Mouse (Mus musculus): ENCODE measurements at regions not wholly inside any gene's neighbourhood (a gene's known extent, or its start where the extent isn't known, plus 50 kb on each side); places are given as distances from the start of the nearest gene placed in this dataset.

- Histone ChIP-seq H3K36me3 (ENCODE audit: control insufficient read depth, insufficient read depth, low read length, poor library complexity, severe bottlenecking) (no peaks in the 10 kb centered on the region), H3K9ac (ENCODE audit: insufficient read depth, low read depth, low read length, poor library complexity, severe bottlenecking) (no peak overlapping the region), H3K4me3 (ENCODE audit: insufficient read depth in 1 of 2, low read depth in 1 of 2, low read length in 2 of 2, poor library complexity in 1 of 2, severe bottlenecking in 1 of 2) (no peak overlapping the region), H3K27ac (ENCODE audit: insufficient read depth, low read depth, low read length, poor library complexity, severe bottlenecking) (no peak overlapping the region), H3K9me3 (ENCODE audit: control insufficient read depth, insufficient read depth, low read depth, low read length) (no peaks in the 10 kb centered on the region), H3K4me1 (ENCODE audit: control insufficient read depth in 2 of 2, insufficient read depth in 2 of 2, low read length in 2 of 2, poor library complexity in 1 of 2) (peaks cover 3 to 4% of the 10 kb centered on the region in 2 experiments)
- no peak for DNase-seq (ENCODE audit: low read depth, low spot score)
- TF ChIP-seq CHD2 (IDR thresholded peaks at IDR 0.05; ENCODE audit: low read depth, low read length) (no peak), HCFC1 (IDR thresholded peaks at IDR 0.05; ENCODE audit: borderline replicate concordance, insufficient read depth, low read length) (no peak), ZNF384 (IDR thresholded peaks at IDR 0.05; ENCODE audit: low read depth, low read length) (no peak), MAFK (IDR thresholded peaks at IDR 0.05; ENCODE audit: insufficient read depth, low read depth, low read length) (no peak), ZC3H11A (IDR thresholded peaks at IDR 0.05; ENCODE audit: borderline replicate concordance, low read depth, low read length) (no peak)
- in situ Hi-C loops (cut with MboI; ENCODE audit: low sequenced_read_pairs in 2 of 2, unreplicated experiment in 2 of 2): no loop called here
Measured at GRCm38 (mm10) chr12:80015938-80016337, 96.9 kb downstream of the Zfp36l1 start.

- no peak overlapping the region; the same call in 1 of the 2 replicates for H3K9ac ChIP-seq (ENCODE audit: insufficient read depth, low read depth, low read length, poor library complexity, severe bottlenecking)
- peaks cover 7 to 8% of the 10 kb centered on the region in 2 experiments for H3K4me1 ChIP-seq (ENCODE audit: control insufficient read depth in 2 of 2, insufficient read depth in 2 of 2, low read length in 2 of 2, poor library complexity in 1 of 2)
- in situ Hi-C loops (cut with MboI; ENCODE audit: low sequenced_read_pairs in 2 of 2, unreplicated experiment in 2 of 2): no loop called here
- DNase-seq (ENCODE audit: low read depth, low spot score): no peak
- H3K9me3 ChIP-seq (ENCODE audit: control insufficient read depth, insufficient read depth, low read depth, low read length): no peaks in the 10 kb centered on the region
- H3K36me3 ChIP-seq (ENCODE audit: control insufficient read depth, insufficient read depth, low read length, poor library complexity, severe bottlenecking): no peaks in the 10 kb centered on the region
- H3K27ac ChIP-seq (ENCODE audit: insufficient read depth, low read depth, low read length, poor library complexity, severe bottlenecking): no peak overlapping the region
- H3K4me3 ChIP-seq (ENCODE audit: insufficient read depth in 1 of 2, low read depth in 1 of 2, low read length in 2 of 2, poor library complexity in 1 of 2, severe bottlenecking in 1 of 2): no peak overlapping the region
- TF ChIP-seq MAFK (IDR thresholded peaks at IDR 0.05; ENCODE audit: insufficient read depth, low read depth, low read length): no peak
- TF ChIP-seq HCFC1 (IDR thresholded peaks at IDR 0.05; ENCODE audit: borderline replicate concordance, insufficient read depth, low read length): no peak
- no peak for TF ChIP-seq ZNF384 (IDR thresholded peaks at IDR 0.05; ENCODE audit: low read depth, low read length)
- no peak for TF ChIP-seq ZC3H11A (IDR thresholded peaks at IDR 0.05; ENCODE audit: borderline replicate concordance, low read depth, low read length)
- no peak for TF ChIP-seq CHD2 (IDR thresholded peaks at IDR 0.05; ENCODE audit: low read depth, low read length)
Measured at GRCm38 (mm10) chr12:80014598-80014983, 98.2 kb downstream of the Zfp36l1 start.

GRCm38 (mm10) chr12:80013904-80014597, 98.8 kb downstream of the Zfp36l1 start:
- no peaks in the 10 kb centered on the region for H3K9me3 ChIP-seq (ENCODE audit: control insufficient read depth, insufficient read depth, low read depth, low read length)
- no peaks in the 10 kb centered on the region for H3K36me3 ChIP-seq (ENCODE audit: control insufficient read depth, insufficient read depth, low read length, poor library complexity, severe bottlenecking)
- in situ Hi-C loops (cut with MboI; ENCODE audit: low sequenced_read_pairs in 2 of 2, unreplicated experiment in 2 of 2): no loop called here
- TF ChIP-seq ZC3H11A (IDR thresholded peaks at IDR 0.05; ENCODE audit: borderline replicate concordance, low read depth, low read length): no peak
- peak; percentile 98 for TF ChIP-seq MAFK (IDR thresholded peaks at IDR 0.05; ENCODE audit: insufficient read depth, low read depth, low read length)
- peaks cover 8 to 10% of the 10 kb centered on the region in 2 experiments for H3K4me1 ChIP-seq (ENCODE audit: control insufficient read depth in 2 of 2, insufficient read depth in 2 of 2, low read length in 2 of 2, poor library complexity in 1 of 2)
- H3K4me3 ChIP-seq (ENCODE audit: insufficient read depth in 1 of 2, low read depth in 1 of 2, low read length in 2 of 2, poor library complexity in 1 of 2, severe bottlenecking in 1 of 2): no peak overlapping the region
- no peak overlapping the region for H3K27ac ChIP-seq (ENCODE audit: insufficient read depth, low read depth, low read length, poor library complexity, severe bottlenecking)
- no peak overlapping the region; the same call in 1 of the 2 replicates for H3K9ac ChIP-seq (ENCODE audit: insufficient read depth, low read depth, low read length, poor library complexity, severe bottlenecking)
- DNase-seq (ENCODE audit: low read depth, low spot score): no peak

GRCm38 (mm10) chr12:80013577-80013903, 99.3 kb downstream of the Zfp36l1 start:
- in situ Hi-C loops (cut with MboI; ENCODE audit: low sequenced_read_pairs in 2 of 2, unreplicated experiment in 2 of 2): no loop called here
- H3K9ac ChIP-seq (ENCODE audit: insufficient read depth, low read depth, low read length, poor library complexity, severe bottlenecking): no peak overlapping the region
- H3K36me3 ChIP-seq (ENCODE audit: control insufficient read depth, insufficient read depth, low read length, poor library complexity, severe bottlenecking): no peaks in the 10 kb centered on the region
- TF ChIP-seq CHD2 (IDR thresholded peaks at IDR 0.05; ENCODE audit: low read depth, low read length) (no peak), HCFC1 (IDR thresholded peaks at IDR 0.05; ENCODE audit: borderline replicate concordance, insufficient read depth, low read length) (no peak), MAFK (IDR thresholded peaks at IDR 0.05; ENCODE audit: insufficient read depth, low read depth, low read length) (no peak), ZNF384 (IDR thresholded peaks at IDR 0.05; ENCODE audit: low read depth, low read length) (no peak), ZC3H11A (IDR thresholded peaks at IDR 0.05; ENCODE audit: borderline replicate concordance, low read depth, low read length) (no peak)
- peaks cover 8 to 10% of the 10 kb centered on the region in 2 experiments for H3K4me1 ChIP-seq (ENCODE audit: control insufficient read depth in 2 of 2, insufficient read depth in 2 of 2, low read length in 2 of 2, poor library complexity in 1 of 2)
- no peak overlapping the region for H3K27ac ChIP-seq (ENCODE audit: insufficient read depth, low read depth, low read length, poor library complexity, severe bottlenecking)
- no peak overlapping the region for H3K4me3 ChIP-seq (ENCODE audit: insufficient read depth in 1 of 2, low read depth in 1 of 2, low read length in 2 of 2, poor library complexity in 1 of 2, severe bottlenecking in 1 of 2)
- DNase-seq (ENCODE audit: low read depth, low spot score): no peak
- no peaks in the 10 kb centered on the region for H3K9me3 ChIP-seq (ENCODE audit: control insufficient read depth, insufficient read depth, low read depth, low read length)

GRCm38 (mm10) chr12:80011916-80012315, 100.9 kb downstream of the Zfp36l1 start:
- H3K4me3 ChIP-seq (ENCODE audit: insufficient read depth in 1 of 2, low read depth in 1 of 2, low read length in 2 of 2, poor library complexity in 1 of 2, severe bottlenecking in 1 of 2): no peak overlapping the region
- peaks cover 8 to 16% of the 10 kb centered on the region in 2 experiments for H3K4me1 ChIP-seq (ENCODE audit: control insufficient read depth in 2 of 2, insufficient read depth in 2 of 2, low read length in 2 of 2, poor library complexity in 1 of 2)
- DNase-seq (ENCODE audit: low read depth, low spot score): no peak

More at GRCm38 (mm10) chr12:80011916-80012315, 100.9 kb downstream of the Zfp36l1 start:
- no peaks in the 10 kb centered on the region for H3K9me3 ChIP-seq (ENCODE audit: control insufficient read depth, insufficient read depth, low read depth, low read length)
- H3K9ac ChIP-seq (ENCODE audit: insufficient read depth, low read depth, low read length, poor library complexity, severe bottlenecking): no peak overlapping the region
- H3K27ac ChIP-seq (ENCODE audit: insufficient read depth, low read depth, low read length, poor library complexity, severe bottlenecking): no peak overlapping the region
- TF ChIP-seq HCFC1 (IDR thresholded peaks at IDR 0.05; ENCODE audit: borderline replicate concordance, insufficient read depth, low read length) (no peak), ZC3H11A (IDR thresholded peaks at IDR 0.05; ENCODE audit: borderline replicate concordance, low read depth, low read length) (no peak), ZNF384 (IDR thresholded peaks at IDR 0.05; ENCODE audit: low read depth, low read length) (no peak), MAFK (IDR thresholded peaks at IDR 0.05; ENCODE audit: insufficient read depth, low read depth, low read length) (no peak), CHD2 (IDR thresholded peaks at IDR 0.05; ENCODE audit: low read depth, low read length) (no peak)
- in situ Hi-C loops (cut with MboI; ENCODE audit: low sequenced_read_pairs in 2 of 2, unreplicated experiment in 2 of 2): no loop called here
- no peaks in the 10 kb centered on the region for H3K36me3 ChIP-seq (ENCODE audit: control insufficient read depth, insufficient read depth, low read length, poor library complexity, severe bottlenecking)

All from ES-E14 (cell line).